Mouse (Mus musculus) right cerebral cortex, adult 2 months (tissue): ENCODE measurements around the gene Padi4.

Experiments used
- DNase-seq, 2 experiments: peaks; one replicate each; pipeline ENCODE4 v3.0.0; 2021 to 2022; ENCODE audit warnings: low spot score in 2 of 2

Padi4 gene

DNA sequence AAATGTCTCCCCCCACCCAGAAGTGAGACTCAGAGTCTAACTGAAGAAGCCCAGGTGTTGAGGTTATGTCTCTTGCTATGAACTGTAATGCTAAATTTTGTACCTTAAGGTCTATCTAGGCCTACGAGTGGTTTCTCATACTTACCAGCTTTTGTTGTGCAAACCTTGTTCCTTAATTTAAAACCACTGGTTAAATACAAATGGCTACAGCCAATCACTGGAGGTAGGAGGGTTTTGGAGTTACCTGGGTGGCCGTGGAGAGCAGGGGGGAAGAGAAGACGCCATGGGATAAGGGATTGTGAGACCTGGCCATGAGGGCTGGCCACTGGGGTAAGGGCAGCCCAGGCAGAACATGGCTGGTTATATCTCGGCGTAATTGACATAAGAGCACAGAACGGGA lies 14.2 kb upstream of the Padi4 start:
- DNase-seq, result no peak

- DNase-seq, result no peak
Measured at GRCm38 (mm10) chr4:140787414-140787813, 13.4 kb upstream of the Padi4 start.

DNA sequence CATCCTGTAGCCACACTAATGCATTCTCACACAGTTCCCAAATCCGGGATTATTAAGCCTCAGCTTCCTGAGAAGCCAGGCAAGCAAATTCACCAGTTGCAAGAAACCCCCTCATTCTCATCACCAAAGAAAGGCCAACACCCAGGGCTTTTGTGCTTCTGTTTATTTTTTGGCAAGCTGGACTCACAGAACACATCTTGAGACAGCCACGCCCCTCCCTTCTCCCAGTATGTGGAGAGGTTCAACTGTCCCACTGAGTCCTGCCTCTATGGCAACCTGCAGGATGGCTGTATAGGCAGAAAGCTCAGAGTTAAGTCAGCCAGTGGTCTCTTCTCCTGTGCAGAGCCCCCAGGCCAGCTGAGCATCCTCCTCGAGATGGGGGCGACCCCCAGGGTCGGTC lies 11.2 kb upstream of the Padi4 start:
- no peak for DNase-seq

DNA sequence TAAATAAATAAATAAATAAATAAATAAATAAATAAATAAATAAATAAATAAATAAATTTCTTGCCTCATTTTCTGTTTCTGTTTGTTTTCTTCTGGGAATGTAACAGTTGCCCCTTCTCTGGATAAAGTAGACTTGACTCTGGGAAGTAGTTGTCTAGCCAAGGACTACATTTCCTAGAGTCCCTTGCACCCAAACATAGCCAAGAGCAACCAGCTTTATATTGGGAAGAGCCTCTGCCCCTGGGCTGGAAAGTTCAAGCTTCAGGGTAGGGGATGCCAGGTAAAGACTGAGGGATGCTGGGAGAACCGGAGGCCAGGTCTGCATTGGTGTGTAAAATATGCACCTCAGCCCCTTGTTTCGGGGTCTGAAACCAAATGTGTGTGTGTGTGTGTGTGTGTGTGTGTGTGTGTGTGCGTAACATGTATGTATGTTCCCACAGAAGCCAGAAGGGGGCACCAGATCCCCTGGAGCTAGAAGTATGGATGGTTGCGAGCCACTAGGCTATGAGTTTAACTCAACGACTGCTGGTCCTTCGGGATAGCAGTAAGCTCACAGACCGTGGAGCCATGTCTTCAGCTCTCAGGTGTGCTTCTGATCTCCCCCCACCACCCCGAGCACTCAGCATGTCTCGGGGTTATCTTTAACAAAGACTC lies 10.4 kb upstream of the Padi4 start:
- DNase-seq, result no peak

DNA sequence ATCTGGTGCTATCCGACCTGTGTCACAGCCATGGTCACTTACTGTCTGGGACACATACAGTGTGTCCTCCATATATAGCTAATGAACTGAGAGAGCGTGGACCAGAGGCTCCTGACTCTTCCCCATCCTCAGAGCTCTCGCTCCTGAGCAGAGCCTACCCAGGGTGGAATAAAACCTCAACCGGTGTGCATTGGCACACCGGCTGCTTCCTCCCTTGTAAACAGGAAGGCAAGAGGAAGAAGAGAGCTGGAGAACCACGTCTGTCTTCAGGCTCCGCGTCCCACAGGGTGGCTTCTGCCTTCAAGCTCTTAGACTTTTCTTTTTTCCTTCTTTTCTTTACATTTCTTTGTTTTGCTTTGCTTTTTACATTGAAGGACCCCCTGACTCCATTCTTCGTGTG lies 8.8 kb upstream of the Padi4 start:
- DNase-seq, result no peak

DNA sequence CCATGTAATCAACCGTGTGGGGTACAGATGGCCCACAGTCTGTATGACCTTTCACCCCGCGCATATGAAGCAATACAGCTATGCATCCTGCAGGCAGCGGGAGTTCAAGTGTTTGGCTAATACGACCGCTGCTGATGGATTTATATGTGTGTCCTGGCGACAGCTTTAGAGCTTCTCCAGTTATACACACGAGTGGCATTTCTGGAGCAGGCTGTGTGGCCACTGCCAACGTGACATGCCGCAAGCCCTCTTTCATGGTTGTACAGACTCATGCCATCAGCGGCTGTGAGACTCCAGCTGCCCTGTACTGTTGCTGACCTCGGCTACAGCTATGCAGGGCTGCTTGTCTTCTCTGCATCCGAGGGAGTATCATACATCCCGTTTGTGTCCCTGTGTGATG lies 6.5 kb upstream of the Padi4 start:
- DNase-seq, result no peak

DNA sequence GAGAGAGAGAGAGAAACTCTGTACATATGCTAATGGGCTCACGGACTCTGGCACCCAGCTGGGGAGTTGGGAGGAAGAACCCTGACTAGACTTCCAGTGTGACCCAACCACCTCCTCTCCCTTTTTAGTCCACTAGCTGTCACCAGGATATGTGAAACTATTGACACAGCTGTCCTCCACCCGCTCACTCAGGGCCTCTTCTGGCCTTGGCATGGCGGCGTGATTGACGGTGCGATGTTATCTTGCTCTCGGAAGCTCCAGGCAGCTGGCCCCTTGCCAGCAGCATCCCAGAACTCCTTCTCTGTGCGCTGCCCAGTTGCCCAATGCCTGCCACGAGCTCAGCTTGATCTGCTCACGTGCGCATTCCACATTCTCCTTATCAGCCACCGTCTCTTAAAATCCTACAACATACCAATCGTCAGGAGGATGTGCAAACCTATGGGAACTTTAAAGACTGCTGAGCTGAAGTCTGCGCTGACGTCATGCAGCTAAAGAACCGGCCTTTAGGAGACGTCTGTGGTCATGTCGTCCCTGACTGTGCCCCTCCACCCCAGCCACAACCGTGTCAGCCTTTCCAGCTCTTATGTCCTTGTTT lies 5.9 kb upstream of the Padi4 start:
- no peak for DNase-seq

- no peak for DNase-seq
Measured at GRCm38 (mm10) chr4:140776623-140777022, 2.6 kb upstream of the Padi4 start.

GRCm38 (mm10) chr4:140775876-140776275 lies 1.8 kb upstream of the Padi4 start:
- no peak for DNase-seq

- no peak for DNase-seq
Measured at GRCm38 (mm10) chr4:140774893-140775292, 857 bp upstream of the Padi4 start.

- DNase-seq, result no peak
Measured at GRCm38 (mm10) chr4:140771091-140771490, 2.9 kb downstream of the Padi4 start.

- DNase-seq, result no peak
Measured at GRCm38 (mm10) chr4:140770433-140770832, 3.6 kb downstream of the Padi4 start.

- no peak for DNase-seq
Measured at GRCm38 (mm10) chr4:140768973-140769372, 5.1 kb downstream of the Padi4 start.

DNA sequence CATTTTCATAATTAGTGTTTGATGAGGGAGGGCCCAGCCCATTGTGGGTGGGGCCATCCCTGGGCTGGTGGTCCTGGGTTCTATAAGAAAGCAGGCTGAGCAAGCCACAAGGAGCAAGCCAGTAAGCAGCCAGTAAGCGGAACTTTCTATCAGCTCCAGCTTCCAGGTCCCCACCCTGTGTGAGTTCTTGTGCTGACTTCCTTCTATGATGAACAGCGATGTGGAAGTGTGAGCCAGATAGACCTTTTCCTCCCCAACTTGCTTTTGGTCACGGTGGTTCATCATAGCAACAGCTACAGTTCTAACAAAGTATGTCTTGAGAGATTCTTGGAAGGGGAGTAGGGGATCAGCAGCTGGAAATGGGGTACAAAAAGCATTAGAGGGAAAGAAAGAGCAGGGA lies 8.1 kb downstream of the Padi4 start:
- DNase-seq, result no peak

GRCm38 (mm10) chr4:140763158-140763557 lies 10.9 kb downstream of the Padi4 start:
- no peak for DNase-seq

DNA sequence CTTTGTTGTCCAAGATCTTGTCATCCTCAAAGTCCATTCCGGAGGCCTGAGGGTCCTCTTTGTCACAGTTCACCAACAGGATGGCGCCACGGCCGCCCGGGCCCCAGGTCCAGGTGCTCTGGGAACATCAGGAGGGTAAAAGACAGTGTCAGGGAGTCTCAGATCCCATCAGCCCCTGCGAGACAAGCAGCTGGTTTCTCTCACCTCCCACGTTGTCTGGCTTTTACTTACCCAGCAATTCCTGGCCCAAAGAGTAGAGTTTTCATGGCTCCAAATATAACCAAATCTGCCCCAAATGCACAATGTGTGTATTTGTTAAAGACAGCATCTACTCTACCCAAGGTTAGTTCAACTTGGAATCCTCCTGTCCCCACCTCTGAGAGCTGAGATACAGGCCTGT lies 12.4 kb downstream of the Padi4 start:
- DNase-seq, result no peak

DNA sequence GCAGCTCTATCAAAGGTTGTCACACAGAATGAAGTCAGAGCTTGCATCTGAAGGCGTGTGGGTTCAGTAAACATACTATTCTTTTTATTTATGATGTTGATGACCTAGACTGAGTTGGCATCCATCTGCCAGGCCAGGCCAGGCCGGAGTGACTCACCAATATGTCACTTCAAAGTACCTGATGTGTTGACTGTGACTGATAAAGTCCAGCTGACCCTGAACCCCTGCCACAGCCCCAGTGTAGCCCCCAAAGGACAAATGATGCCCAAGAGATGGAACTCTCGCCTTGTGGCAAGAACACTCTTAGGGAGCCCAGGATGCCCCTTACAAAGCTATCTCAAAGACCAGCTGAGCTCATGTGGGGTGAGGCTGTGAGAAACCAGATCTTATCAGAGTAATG lies 18.2 kb downstream of the Padi4 start:
- DNase-seq, result no peak

DNA sequence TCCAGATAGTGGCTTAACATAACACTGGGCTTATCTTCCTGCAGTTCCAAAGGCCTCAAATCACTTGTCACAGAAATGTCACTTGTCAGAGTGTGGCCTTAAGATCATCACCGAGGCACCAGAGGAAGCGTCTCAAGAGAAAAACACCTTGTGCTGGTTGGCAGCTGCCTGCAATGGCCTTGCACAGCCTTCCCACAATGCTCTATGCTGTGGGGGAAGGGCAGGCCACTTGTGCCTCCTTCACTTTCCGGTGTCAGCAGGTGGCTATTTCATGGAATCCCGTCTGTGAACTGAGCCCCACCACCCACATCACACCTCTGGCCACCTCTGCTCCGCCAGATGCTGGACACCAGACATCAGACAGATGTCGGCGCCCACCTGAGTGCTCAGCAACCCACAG lies 20.7 kb downstream of the Padi4 start:
- no peak for DNase-seq

GRCm38 (mm10) chr4:140750328-140750727 lies 23.7 kb downstream of the Padi4 start:
- no peak for DNase-seq

DNA sequence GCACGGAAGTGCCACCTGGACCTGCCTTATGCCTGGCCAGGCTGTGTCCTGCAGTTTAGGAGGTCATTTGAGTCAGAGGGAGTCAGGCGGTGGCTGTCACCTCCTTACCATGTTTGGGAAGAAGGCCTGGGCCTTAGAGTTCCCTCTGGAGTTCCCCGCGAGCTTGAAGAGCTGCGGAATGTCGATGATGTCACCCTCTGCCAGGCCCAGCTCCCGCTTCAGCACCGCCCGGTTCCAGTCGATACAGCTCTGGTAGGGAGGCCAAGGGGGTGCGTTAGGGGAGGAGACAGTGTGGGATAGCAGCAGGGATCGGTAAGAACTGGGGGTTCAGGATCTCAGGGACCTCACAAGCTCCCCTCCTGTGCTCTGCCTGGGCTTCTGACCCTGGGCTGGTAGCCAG lies 26.1 kb downstream of the Padi4 start:
- DNase-seq, result no peak

GRCm38 (mm10) chr4:140744654-140745053 lies 29.4 kb downstream of the Padi4 start:
- peak; percentile 64 to 69 for DNase-seq

- DNase-seq, result no peak
Measured at GRCm38 (mm10) chr4:140743086-140743485, 30.9 kb downstream of the Padi4 start.

DNA sequence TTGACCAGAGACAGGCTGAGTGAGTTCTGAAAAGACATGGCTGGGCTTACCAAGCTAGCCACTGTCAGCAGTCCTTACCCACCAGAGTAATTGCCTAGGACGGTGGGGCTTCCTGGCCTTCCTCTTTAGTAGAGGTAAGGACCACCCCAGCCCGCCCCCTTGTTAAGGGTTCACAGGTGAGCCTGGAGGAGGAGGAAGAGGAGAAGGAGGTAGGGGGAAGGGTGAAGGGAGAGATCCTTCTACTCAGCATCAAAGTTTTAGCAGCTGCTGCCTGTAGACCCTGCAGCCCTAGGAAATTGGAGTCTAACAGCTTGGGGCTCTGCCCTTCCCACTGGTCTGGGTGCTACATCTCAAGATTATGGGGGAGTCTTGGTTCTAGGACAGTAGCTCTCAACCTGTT lies 31.5 kb downstream of the Padi4 start, which contains the start of gene Padi6:
Gene Padi6, minus strand, starts transcription at position 101 of the 400 bp plus-strand sequence.
- DNase-seq, result no peak

- DNase-seq, result peak; percentile 24 to 32
Measured at GRCm38 (mm10) chr4:140741401-140741800, 32.6 kb downstream of the Padi4 start.
